Mouse (Mus musculus) stomach, postnatal 0 days (tissue): ENCODE results near the gene Hc. TPM values are rescaled to one million over a fixed set of nuclear protein-coding genes. Genes with fewer than 3 reads are reported as not detected.

ENCODE experiments used
- ATAC-seq: fragments of 200-750 bp; cut with Nextera tagmentation; 2 replicates; pipeline ENCODE4 v1.8.0; 2017; ENCODE audit not compliant: low FRiP score, low TSS enrichment
- DNase-seq: peaks from one replicate; pipeline ENCODE4 v3.0.0-alpha.2; 2016; ENCODE audit warnings: low spot score
- H3K27ac ChIP-seq: fragments of 300-500 bp; sonication (generic); replicated peaks from 2 replicates; pipeline ENCODE4 v1.5.1; 2014; ENCODE audit warnings: mild to moderate bottlenecking, control low read depth
- H3K27me3 ChIP-seq: fragments of 300-500 bp; sonication (generic); 2 replicates; pipeline ENCODE4 v1.6.1; 2014; ENCODE audit warnings: low read length; ENCODE audit not compliant: control insufficient read depth, insufficient read depth
- H3K36me3 ChIP-seq: fragments of 300-500 bp; sonication (generic); 2 replicates; pipeline ENCODE4 v1.6.1; 2014; ENCODE audit warnings: low read length, mixed read lengths; ENCODE audit not compliant: control insufficient read depth, insufficient read depth
- H3K4me1 ChIP-seq: fragments of 300-500 bp; sonication (generic); replicated peaks from 2 replicates; pipeline ENCODE4 v1.6.1; 2014; ENCODE audit warnings: antibody characterized with exemption; ENCODE audit not compliant: control insufficient read depth, insufficient read depth
- H3K4me2 ChIP-seq: fragments of 300-500 bp; sonication (generic); replicated peaks from 2 replicates; pipeline ENCODE4 v1.6.1; 2014; ENCODE audit warnings: low read depth, mild to moderate bottlenecking, control low read depth, moderate library complexity
- H3K4me3 ChIP-seq: fragments of 300-500 bp; sonication (generic); 2 replicates; pipeline ENCODE4 v1.5.1; 2014; ENCODE audit warnings: low read depth, low read length, control low read depth
- H3K9ac ChIP-seq: fragments of 300-500 bp; sonication (generic); 2 replicates; pipeline ENCODE4 v1.6.1; 2014; ENCODE audit warnings: mild to moderate bottlenecking, low read length, control low read depth, mixed read lengths
- H3K9me3 ChIP-seq: fragments of 300-500 bp; sonication (generic); 2 replicates; pipeline ENCODE4 v1.6.1; 2016; ENCODE audit warnings: low read length; ENCODE audit not compliant: control insufficient read depth
- CTCF ChIP-seq: IDR thresholded peaks from 2 replicates; pipeline ENCODE4 v1.5.1; 2016; ENCODE audit warnings: antibody characterized with exemption, low read depth, mild to moderate bottlenecking, moderate library complexity
- EP300 ChIP-seq: optimal IDR thresholded peaks from 2 replicates; pipeline ENCODE3; 2016; ENCODE audit warnings: antibody characterized with exemption
- WGBS: fragments of 180-500 bp; shearing (Covaris S2); extraction: QIAGEN DNeasy Blood & Tissue Kit; methylation state at CpG from one replicate; pipeline ENCODE4 v1.1.7; 2014; 5-methylcytosine and 5-hydroxymethylcytosine counted together
- polyA plus RNA-seq: library from polyadenylated mRNA; unstranded; fragments of >200 nt; fragmentation: Nextera tagmentation; extraction: Ambion mirVana; gene quantifications from 2 replicates; pipeline ENCODE4 v1.2.1, GENCODE M21; 2015

The Hc gene
- polyA plus RNA-seq, 1 experiment from 2014 or later = 0.19 TPM

DNA sequence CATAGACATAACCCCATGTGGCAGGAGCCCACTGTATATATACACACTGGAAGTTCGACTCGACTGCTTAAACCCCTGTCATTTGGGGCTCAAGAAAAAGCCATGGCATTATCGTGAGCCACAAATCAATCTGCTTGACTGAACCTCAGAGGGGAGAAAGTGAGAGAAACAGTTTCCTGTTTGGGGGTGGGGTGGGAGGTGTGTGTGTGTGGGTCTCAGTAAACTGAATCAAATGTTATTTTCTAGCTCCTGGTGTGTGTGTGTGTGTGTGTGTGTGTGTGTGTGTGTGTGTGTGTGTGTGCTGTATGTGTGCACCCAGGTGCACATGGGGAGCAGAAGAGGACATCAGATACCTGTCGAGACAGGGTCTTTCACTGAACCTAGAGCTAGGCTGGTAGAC, 108.2 kb downstream of the Hc start:
- Histone ChIP-seq H3K9ac (no peak overlapping the region), H3K4me3 (no peak overlapping the region), H3K27me3 (no peaks in the 10 kb centered on the region), H3K36me3 (no peaks in the 10 kb centered on the region), H3K27ac (no peak overlapping the region), H3K4me2 (no peak overlapping the region), H3K4me1 (no peaks in the 10 kb centered on the region), H3K9me3 (no peaks in the 10 kb centered on the region)
- ATAC-seq (no peak), DNase-seq (no peak)
- 46% methylated on average over 4 of the region's 4 CpGs for WGBS
- TF ChIP-seq CTCF (no peak), EP300 (no peak)

DNA sequence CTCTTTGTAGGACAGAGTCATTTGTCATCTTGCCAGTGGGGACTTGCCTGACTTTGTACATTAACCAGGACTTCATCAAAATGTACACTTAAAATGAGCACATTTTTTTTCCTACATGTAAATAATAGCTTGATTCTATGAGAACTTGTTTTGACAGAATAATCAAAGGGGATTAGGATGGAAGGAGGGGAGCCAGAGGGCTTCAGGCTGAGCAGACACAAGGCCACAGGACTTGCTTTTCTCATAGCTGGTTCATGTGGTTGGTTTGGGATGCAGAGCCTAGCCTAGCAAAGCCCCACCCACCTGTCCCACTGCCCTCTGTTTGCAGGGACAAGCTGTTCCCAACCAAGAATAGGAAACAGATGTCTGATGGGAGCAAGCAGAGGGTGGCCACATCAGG, 109.8 kb downstream of the Hc start:
- H3K9ac ChIP-seq = no peak overlapping the region
- no peaks in the 10 kb centered on the region for H3K9me3 ChIP-seq
- TF ChIP-seq EP300 (peak; percentile 78), CTCF (no peak)
- H3K27me3 ChIP-seq = no peaks in the 10 kb centered on the region
- H3K4me3 ChIP-seq = no peak overlapping the region
- DNase-seq = no peak
- H3K4me2 ChIP-seq = no peak overlapping the region
- ATAC-seq = no peak; the same call in 1 of the 2 replicates
- no peaks in the 10 kb centered on the region for H3K4me1 ChIP-seq
- H3K36me3 ChIP-seq = no peaks in the 10 kb centered on the region
- no peak overlapping the region for H3K27ac ChIP-seq

DNA sequence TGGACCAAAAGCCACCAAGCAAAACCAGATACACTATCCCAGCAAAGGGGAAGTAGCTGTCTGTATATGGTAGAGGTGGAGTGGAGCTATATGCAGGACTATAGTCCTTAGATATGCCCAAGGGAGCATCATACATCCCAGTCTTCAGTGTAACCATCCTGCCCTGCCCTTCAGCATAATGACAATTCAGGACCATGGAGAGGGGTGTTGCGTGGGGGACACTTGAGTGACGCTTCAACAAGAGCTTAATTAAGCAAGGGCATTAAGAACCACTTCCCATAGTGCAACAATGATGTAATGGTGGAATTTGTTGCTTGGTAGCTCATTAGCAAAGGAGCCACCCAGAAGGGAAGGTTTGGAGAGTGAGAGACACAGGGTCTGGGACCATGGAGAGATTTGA, 112.6 kb downstream of the Hc start:
- no peak overlapping the region for H3K27ac ChIP-seq

DNA sequence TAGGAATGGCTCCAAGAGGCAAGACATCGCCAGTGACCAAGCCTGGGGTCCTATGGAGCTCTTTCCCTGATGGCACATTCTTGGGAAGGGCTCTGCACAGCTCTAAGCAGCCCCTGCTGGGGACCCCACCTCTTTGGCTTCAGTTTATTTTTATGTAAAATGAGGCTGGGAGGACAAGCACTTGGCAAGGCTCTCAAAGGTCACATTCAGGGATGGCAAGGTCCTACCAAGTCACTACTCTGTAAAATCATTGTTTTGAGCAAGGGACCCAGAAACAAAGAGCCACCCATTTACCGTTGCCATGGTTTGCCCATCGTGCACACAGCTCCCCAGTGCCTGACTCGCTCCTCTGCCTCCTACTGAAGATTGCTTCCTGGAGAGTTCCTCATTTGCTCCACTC, 115.2 kb downstream of the Hc start:
- Histone ChIP-seq H3K9me3 (no peaks in the 10 kb centered on the region), H3K9ac (no peak overlapping the region), H3K4me1 (no peaks in the 10 kb centered on the region), H3K36me3 (no peaks in the 10 kb centered on the region), H3K4me2 (no peak overlapping the region), H3K27ac (no peak overlapping the region), H3K4me3 (no peak overlapping the region), H3K27me3 (no peaks in the 10 kb centered on the region)
- WGBS = 70% methylated on average over 4 of the region's 4 CpGs
- no peak for TF ChIP-seq CTCF
- no peak for TF ChIP-seq EP300
- ATAC-seq = no peak
- no peak for DNase-seq

More for the DNA sequence above, 112.6 kb downstream of the Hc start:
- 35% methylated on average over 2 of the region's 2 CpGs for WGBS
- H3K4me2 ChIP-seq = no peak overlapping the region
- H3K4me1 ChIP-seq = no peaks in the 10 kb centered on the region
- H3K4me3 ChIP-seq = no peak overlapping the region
- no peak for TF ChIP-seq CTCF
- TF ChIP-seq EP300 = no peak
- no peaks in the 10 kb centered on the region for H3K9me3 ChIP-seq
- ATAC-seq (no peak), DNase-seq (no peak)
- H3K9ac ChIP-seq = no peak overlapping the region
- no peaks in the 10 kb centered on the region for H3K36me3 ChIP-seq
- no peaks in the 10 kb centered on the region for H3K27me3 ChIP-seq

DNA sequence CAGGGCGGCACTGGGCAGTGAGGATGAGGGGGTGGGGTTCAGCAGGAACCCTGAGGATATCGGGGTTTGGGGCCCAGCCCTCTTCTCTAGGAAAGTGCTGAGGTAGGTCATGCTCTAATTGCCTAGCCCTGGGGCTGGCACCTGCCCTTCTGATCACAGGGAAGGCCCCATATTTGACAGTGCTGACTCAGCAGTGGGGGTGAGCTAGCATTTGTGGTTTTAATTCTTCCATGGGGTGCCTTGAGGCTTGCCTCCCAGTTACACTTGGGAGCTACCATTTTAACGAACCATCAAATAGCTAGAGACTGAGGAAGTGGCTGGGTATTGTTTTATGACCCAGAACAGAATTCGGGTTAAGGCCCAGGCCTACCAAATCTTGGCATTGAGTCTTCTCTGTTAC, 115.7 kb downstream of the Hc start:
- no peak overlapping the region for H3K27ac ChIP-seq
- H3K9me3 ChIP-seq = no peaks in the 10 kb centered on the region
- 76% methylated on average over 4 of the region's 4 CpGs for WGBS
- H3K9ac ChIP-seq = no peak overlapping the region
- no peak for ATAC-seq
- DNase-seq = no peak
- no peaks in the 10 kb centered on the region for H3K36me3 ChIP-seq
- no peak for TF ChIP-seq CTCF
- TF ChIP-seq EP300 = no peak
- no peaks in the 10 kb centered on the region for H3K4me1 ChIP-seq
- H3K27me3 ChIP-seq = no peaks in the 10 kb centered on the region
- H3K4me2 ChIP-seq = no peak overlapping the region
- no peak overlapping the region for H3K4me3 ChIP-seq

DNA sequence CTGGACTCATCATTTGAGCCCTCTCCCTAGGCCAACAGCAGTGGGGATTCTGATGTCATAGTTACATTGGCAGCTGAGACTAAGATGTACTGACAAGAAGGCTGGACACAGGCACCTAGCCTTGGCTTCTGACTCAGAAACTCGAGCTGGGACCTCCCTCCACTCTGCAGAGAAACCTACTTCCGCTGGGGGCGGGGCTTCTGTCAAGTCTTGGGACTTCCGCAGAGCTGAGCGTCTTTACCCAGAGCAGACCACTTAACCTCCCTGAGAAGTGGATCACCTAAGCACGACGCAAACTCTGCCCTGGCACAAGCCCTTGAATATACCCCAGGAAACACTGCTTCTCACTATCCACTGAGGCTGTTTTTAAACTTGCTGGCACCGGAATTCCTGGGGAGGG, 116.5 kb downstream of the Hc start:
- H3K4me3 ChIP-seq = no peak overlapping the region
- H3K27me3 ChIP-seq = no peaks in the 10 kb centered on the region
- TF ChIP-seq CTCF (no peak), EP300 (no peak)
- H3K4me2 ChIP-seq = no peak overlapping the region; the same call in 1 of the 2 replicates
- ATAC-seq (no peak), DNase-seq (peak; percentile 51)
- 28% methylated on average over 8 of the region's 8 CpGs for WGBS
- no peaks in the 10 kb centered on the region for H3K36me3 ChIP-seq
- no peak overlapping the region for H3K9ac ChIP-seq
- no peaks in the 10 kb centered on the region for H3K9me3 ChIP-seq
- no peak overlapping the region for H3K27ac ChIP-seq
- no peaks in the 10 kb centered on the region for H3K4me1 ChIP-seq
